Mouse (Mus musculus) spleen, adult 2 months (tissue): ENCODE data around the gene Rtn4rl2. TPM values are rescaled to one million over a fixed set of nuclear protein-coding genes. Genes with fewer than 3 reads are reported as not detected.

Source experiments
- DNase-seq, 2 experiments: peaks; one replicate each; pipeline versions ENCODE4 v3.0.0 to v3.0.0-alpha.2; 2012 to 2021; ENCODE audit warnings: low spot score in 2 of 2, low read depth in 1 of 2
- H3K27ac ChIP-seq: fragments of 200-500 bp; 2 replicates; pipeline ENCODE4 v1.5.1; 2012; ENCODE audit warnings: low read length, inconsistent platforms; ENCODE audit not compliant: insufficient read depth
- H3K27me3 ChIP-seq: fragments of 200-500 bp; 2 replicates; pipeline ENCODE4 v1.6.1; 2012; ENCODE audit warnings: mild to moderate bottlenecking, moderate library complexity, low read length, inconsistent platforms; ENCODE audit not compliant: control insufficient read depth, insufficient read depth
- H3K36me3 ChIP-seq: fragments of 200-500 bp; 2 replicates; pipeline ENCODE4 v1.6.1; 2012; ENCODE audit warnings: mild to moderate bottlenecking, low read length, inconsistent platforms; ENCODE audit not compliant: control insufficient read depth, insufficient read depth
- H3K4me1 ChIP-seq: fragments of 200-500 bp; 2 replicates; pipeline ENCODE4 v1.6.1; 2011; ENCODE audit warnings: inconsistent platforms; ENCODE audit not compliant: control insufficient read depth, insufficient read depth, insufficient read length
- H3K4me3 ChIP-seq: fragments of 200-500 bp; 2 replicates; pipeline ENCODE4 v1.5.1; 2011; ENCODE audit warnings: mild to moderate bottlenecking, inconsistent platforms; ENCODE audit not compliant: insufficient read depth, insufficient read length; ENCODE audit errors: extremely low read depth
- CTCF ChIP-seq: fragments of 200-500 bp; IDR thresholded peaks from 2 replicates; pipeline ENCODE4 v1.5.1; 2011; ENCODE audit warnings: mild to moderate bottlenecking, inconsistent platforms; ENCODE audit not compliant: insufficient read depth, insufficient read length, insufficient replicate concordance; ENCODE audit errors: extremely low read depth
- POLR2A ChIP-seq: fragments of 200-500 bp; IDR thresholded peaks from 2 replicates; pipeline ENCODE4 v1.6.1; 2011; ENCODE audit warnings: low read depth, low read length, inconsistent platforms
- WGBS: fragments of 180-500 bp; shearing (Covaris S2); methylation state at CpG from one replicate; pipeline ENCODE4 v1.1.7; 2018; 5-methylcytosine and 5-hydroxymethylcytosine counted together
- polyA plus RNA-seq: library from polyadenylated mRNA; depleted of rRNA; stranded (reverse); fragments of >200 nt; gene quantifications from 2 replicates; pipeline ENCODE4 v1.2.3, GENCODE M21; 2012

Rtn4rl2 gene
- polyA plus RNA-seq, 1 experiment, result 3.0 TPM

- Histone ChIP-seq H3K4me3 (peak within 1 kb of the TSS; percentile 71), H3K27me3 (no peaks in the 10 kb centered on the region; the same call in 1 of the 2 replicates)
Measured at GRCm38 (mm10) chr2:84838593-84838949, 47.9 kb downstream of the Rtn4rl2 start, which contains the start of gene Slc43a1. Gene Slc43a1 (plus strand): TSS chr2:84838850.

GRCm38 (mm10) chr2:84837817-84838592 is 48.5 kb downstream of the Rtn4rl2 start:
- Histone ChIP-seq H3K4me1 (peaks cover 16% of the 10 kb centered on the region), H3K4me3 (no peak overlapping the region), H3K27ac (peak overlapping the region; percentile 49), H3K36me3 (no peaks in the 10 kb centered on the region), H3K27me3 (no peaks in the 10 kb centered on the region; the same call in 1 of the 2 replicates)
- DNase-seq, result peak in 1 of 2 experiments; percentile 21
- 21% methylated on average over 9 of the region's 9 CpGs for WGBS
- no peak for TF ChIP-seq POLR2A
- no peak for TF ChIP-seq CTCF

More at GRCm38 (mm10) chr2:84838593-84838949, 47.9 kb downstream of the Rtn4rl2 start, which contains the start of gene Slc43a1:
- TF ChIP-seq CTCF, result no peak
- no peak for TF ChIP-seq POLR2A
- Histone ChIP-seq H3K27ac (peak within 1 kb of the TSS; percentile 49), H3K4me1 (peaks cover 16% of the 10 kb centered on the region), H3K36me3 (no peaks in the 10 kb centered on the region)
- no peak for DNase-seq
- 23% methylated on average over 10 of the region's 10 CpGs for WGBS

- H3K27ac ChIP-seq, result peak overlapping the region; percentile 36; the same call in 1 of the 2 replicates
- H3K36me3 ChIP-seq, result no peaks in the 10 kb centered on the region
- TF ChIP-seq CTCF (no peak), POLR2A (no peak)
- 39% methylated on average over 8 of the region's 8 CpGs for WGBS
- peak; percentile 28 to 65 for DNase-seq
- H3K4me1 ChIP-seq, result peaks cover 16% of the 10 kb centered on the region
- H3K27me3 ChIP-seq, result no peaks in the 10 kb centered on the region; the same call in 1 of the 2 replicates
- no peak overlapping the region for H3K4me3 ChIP-seq
Measured at GRCm38 (mm10) chr2:84837107-84837506, 49.4 kb downstream of the Rtn4rl2 start.

- Histone ChIP-seq H3K27me3 (no peaks in the 10 kb centered on the region), H3K27ac (no peak overlapping the region)
- DNase-seq, result peak; percentile 56 to 71
Measured at GRCm38 (mm10) chr2:84831666-84832391, 54.7 kb downstream of the Rtn4rl2 start.

GRCm38 (mm10) chr2:84827283-84827920 is 59.1 kb downstream of the Rtn4rl2 start:
- Histone ChIP-seq H3K4me1 (peaks cover 5% of the 10 kb centered on the region; the same call in 1 of the 2 replicates), H3K27me3 (no peaks in the 10 kb centered on the region; the same call in 1 of the 2 replicates), H3K36me3 (no peaks in the 10 kb centered on the region; the same call in 1 of the 2 replicates), H3K4me3 (peak overlapping the region; percentile 96), H3K27ac (no peak overlapping the region; the same call in 1 of the 2 replicates)
- no peak for DNase-seq
- TF ChIP-seq POLR2A (no peak), CTCF (no peak)
- 2% methylated on average over 29 of the region's 29 CpGs for WGBS

More at GRCm38 (mm10) chr2:84831666-84832391, 54.7 kb downstream of the Rtn4rl2 start:
- TF ChIP-seq CTCF (peak; percentile 94), POLR2A (no peak)
- Histone ChIP-seq H3K4me1 (peaks cover 3% of the 10 kb centered on the region; the same call in 1 of the 2 replicates), H3K4me3 (no peak overlapping the region), H3K36me3 (no peaks in the 10 kb centered on the region; the same call in 1 of the 2 replicates)
- 39% methylated on average over 10 of the region's 10 CpGs for WGBS
